Mouse (Mus musculus) heart, postnatal 10 days (tissue): ENCODE measurements around the gene Klhl29. TPM values are rescaled to one million over a fixed set of nuclear protein-coding genes. Genes with fewer than 3 reads are reported as not detected.

Experiments used
- DNase-seq, 2 experiments: peaks; one replicate each; pipeline ENCODE4 v3.0.0; 2021
- intact Hi-C: fragments of 180-260 bp; cut with DNase I; formaldehyde crosslinking; loops from one replicate; pipeline ENCODE4 v1.15.1; 2025
- total RNA-seq, 2 experiments: library from RNA; stranded (reverse); gene quantifications; 2 replicates each; pipeline ENCODE4 v1.2.3; 2021

The Klhl29 gene
- total RNA-seq, 2 experiments from 2014 or later: 0.96 to 1.1 TPM

DNA sequence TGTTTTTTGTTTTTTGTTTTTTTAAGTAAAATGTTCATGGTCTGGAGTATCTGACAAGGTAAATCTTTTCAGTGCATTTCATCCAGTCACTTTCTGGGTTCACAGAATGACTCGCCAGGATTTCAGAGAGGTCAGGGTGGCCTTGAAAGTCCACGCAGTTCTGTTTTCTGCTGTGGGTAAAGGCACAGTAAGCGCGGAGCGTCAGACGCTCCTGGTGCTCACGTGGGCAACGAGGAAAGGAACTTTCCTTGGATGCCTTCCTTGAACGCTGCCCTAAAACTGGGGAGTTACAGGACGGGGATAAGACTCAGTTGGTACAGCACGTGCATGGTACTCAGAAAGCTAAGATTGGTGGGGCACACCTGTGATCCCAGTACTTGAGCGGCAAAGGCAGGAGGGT is 139.9 kb downstream of the Klhl29 start:
- DNase-seq: no peak
- intact Hi-C loops: no loop called here

DNA sequence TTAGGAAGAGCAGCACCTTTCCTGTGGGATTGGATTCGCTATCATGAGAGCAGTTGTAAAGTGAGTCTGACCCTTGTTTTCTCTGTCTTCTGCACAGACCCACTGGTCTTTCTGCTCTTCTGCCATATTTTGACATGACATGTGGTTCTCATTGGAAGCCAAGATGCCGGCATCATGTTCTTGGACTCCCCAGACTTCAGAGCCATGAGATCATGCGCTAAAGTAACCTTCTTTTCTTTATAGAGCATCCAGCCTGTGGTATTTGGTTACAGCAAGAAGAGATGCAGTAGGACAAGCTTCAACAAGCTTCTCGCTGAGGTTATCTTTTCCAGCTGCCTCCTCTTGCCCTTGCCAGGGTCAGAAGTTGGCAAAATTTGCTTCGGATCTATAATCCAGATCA is 145.0 kb downstream of the Klhl29 start:
- DNase-seq: no peak
- intact Hi-C loops: no loop called here

DNA sequence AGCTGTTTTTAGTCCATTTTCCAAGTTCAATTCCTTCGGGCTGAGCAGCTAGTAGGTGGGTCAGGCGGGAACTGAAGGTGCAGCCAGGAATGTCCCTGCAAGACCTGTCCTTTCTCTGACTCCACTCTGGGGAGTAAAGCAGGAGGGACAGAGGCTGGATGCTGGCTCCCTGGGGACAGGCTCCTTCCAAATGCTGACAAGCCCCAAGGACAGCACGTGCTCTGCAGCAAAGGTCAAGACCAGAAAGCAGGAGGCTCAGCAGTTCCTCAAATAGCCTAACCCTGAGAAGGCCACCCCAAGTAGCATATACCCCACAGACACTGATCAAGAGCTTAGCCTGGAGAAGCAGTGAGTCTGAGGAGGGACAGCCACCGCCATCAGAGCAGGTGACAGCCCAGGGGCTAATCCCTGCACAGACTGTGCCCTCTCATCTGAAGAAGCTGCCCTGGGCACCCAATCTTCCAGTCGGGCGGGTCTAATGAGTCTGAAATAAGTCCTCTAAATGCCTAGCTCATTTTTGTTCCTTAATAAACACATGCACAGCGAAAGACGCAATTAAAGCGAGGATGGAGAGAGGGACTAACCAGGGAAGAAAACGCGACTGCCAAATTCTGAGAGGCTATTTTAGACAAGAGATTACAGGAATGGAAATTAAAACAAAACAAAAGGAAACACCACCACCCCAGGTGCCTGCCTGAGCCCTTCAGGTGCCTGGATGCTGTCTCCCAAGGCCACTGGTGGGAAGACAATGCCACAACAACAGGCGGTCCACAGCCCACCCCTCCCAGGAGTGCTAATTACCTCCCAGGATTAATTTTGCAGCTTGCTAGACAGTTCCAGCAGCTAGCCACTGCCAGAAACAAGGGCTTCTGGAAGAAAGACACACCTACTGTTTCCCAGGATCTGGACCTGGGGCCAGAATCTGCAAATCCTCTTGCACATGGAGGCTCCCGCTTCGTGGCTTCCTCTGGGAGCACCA is 148.5 kb downstream of the Klhl29 start:
- intact Hi-C loops: no loop called here
- DNase-seq: no peak

- DNase-seq: no peak
- intact Hi-C loops: no loop called here
These were observed 151.9 kb downstream of the Klhl29 start for GRCm38 (mm10) chr12:5223595-5223994.

DNA sequence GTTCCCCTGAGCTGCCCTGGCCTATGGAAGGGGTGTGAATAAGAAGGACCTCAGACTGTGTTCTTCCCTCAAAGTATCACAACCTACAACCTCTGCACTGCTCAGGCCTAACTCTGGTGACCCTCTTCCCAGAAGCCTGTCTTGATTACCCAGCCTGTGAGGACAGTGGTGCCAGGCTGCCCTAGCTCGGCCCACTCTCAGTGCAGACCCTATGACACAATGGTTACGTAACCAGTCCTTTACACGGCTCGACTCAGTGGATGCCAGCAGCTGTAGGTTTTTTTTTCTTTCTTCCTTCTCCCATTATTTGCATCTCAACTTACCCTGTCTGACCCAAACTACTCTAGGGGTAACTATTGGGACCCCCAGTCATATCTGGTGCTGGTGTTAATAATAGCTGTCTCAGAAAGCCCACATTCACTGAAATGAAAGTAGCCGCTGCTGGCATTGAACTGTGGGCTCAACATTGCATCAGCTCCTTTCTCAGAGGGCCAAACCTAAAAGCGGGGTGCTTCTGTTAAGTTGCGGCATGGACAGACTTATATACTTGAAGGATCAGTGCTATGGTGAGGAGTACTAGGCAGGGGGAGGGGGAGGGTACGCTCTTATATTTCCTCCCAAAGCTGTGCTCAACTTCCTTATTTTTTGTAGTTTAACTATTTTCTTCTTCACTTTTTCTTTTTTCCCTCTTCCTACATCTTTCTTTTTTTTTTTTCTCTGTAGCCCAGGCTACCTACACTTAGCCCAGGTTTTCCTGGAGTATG is 152.9 kb downstream of the Klhl29 start:
- intact Hi-C loops: no loop called here
- DNase-seq: no peak

DNA sequence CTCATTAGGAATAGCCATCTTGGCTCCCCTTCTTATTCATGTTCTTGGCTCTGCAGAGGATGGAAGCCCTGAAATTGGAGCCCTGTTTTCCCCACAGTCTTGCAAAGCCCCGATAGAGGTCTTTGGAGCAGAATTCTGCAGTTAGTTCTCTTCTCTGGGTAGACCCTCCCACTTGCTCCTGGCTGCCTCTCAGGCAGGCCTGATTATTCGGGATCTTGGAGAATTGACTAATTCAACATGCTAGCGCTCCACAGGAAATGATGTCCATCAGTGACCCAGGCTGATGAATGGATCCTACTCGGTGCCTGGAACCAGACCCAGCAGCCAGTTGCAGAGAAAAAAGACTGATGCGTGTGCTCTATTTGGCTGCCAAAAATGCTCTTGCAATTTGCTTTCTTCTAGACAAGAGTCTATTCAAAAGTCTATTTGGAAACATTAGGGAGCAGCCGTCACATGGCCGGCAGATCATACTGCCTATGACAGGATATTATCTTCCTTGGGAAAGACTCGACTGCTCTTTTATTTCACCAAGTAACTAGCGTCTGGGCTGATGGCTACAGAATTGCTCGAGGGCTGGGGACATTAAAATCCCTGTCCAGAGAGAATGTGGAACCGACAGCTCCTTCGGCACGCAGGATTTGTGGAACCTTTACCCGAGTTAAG is 155.4 kb downstream of the Klhl29 start:
- intact Hi-C loops: no loop called here
- peak; percentile 31 to 47 for DNase-seq

DNA sequence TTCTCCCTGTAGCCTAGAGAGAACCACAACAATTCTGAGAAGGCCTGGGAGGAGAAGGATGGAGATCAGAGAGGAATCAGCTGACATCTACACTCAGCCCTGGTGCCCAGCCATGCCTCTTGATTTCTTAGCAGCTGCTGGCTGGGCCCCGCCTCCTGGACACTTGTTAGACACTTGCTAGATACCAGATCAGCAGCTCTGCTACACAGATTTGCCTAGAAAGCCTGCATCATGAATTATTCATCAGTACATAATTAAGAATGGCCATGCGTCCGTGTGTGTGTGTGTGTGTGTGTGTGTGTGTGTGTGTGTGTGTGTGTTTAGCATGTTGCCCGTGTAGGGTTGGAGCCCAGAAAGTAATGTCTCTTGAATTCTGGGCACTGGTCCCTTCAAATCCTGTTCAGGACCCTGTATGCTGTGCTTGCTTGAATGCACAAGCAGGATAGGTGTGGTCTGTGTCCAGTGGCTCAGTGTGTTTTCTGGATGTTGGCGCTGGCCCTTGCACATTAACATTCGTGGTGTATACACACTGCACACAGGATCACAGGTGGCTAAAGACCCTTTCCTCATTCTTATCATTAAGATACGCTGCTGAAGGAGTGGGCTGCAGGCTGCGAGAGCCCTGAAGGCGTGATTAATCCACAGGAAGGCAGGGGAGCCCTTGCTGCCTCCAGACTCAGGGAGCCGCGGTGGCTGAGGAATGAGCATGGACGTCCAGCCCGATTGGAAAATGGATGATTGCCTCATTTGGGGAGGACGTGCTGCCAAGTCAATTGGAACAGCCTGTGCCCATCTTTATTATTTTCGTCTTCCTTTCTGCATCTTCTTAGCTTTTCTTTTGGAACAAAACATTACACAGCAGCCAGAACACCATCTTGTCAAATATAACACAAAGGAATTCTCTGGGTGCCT is 159.4 kb downstream of the Klhl29 start:
- intact Hi-C loops: no loop called here
- DNase-seq: no peak

DNA sequence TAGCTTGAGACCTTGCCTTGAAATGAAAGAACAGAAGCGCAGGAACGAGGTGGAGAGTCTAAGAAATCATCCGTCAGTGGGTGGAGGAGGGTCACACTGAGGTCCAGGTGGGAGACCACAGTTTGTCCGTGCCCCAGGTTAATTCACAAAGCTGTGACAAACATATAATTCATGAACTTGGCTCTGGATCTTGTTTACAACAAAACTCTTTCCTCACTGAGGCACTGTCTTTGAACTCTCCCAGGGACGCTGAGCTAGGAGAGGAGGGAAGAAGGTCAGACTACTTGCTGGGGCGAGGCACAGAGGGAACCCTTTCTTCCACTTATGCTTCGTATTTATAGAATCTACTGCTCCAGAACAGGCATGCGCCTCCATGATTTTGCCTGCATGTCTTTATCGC is 161.2 kb downstream of the Klhl29 start:
- no peak for DNase-seq
- intact Hi-C loops: no loop called here

DNA sequence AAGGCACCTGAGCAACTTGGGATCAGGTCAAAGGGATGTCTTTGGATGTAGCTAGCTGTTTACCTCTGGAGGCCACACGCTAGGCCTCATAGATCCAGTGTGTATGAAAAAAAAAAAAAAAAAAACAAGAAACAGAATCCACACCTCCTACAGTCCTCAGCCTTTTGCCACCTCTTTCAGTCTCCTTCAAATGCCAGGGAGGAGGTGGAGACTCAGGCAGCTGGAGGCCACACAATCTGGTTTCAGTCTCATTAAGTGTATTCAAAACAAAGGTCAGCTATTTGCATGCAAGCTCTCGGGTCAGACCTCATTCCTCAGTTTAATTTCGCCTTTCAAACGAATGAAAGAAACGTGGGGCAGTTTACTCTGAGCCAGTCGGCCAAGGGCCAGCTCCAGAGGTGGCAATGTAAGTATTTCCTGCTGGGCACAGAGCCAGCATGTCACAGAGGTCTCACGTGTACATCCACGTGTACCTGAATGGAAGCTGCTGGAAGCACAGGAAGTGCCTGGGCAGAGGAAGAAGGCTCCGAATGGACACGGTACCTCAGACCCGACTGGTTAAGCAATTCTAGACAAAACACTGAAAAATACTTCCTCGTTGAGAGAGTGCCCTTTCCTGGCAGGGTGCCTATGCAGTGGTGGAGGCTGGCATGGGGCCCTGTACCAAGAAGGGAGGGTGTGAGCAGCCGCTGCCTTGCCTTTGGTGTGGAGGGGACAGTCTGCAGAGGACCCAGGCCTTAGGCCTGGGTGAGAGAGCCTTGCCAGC is 162.0 kb downstream of the Klhl29 start:
- intact Hi-C loops: no loop called here
- peak; percentile 72 to 76 for DNase-seq

- DNase-seq: no peak
- intact Hi-C loops: no loop called here
These were observed 163.6 kb downstream of the Klhl29 start for GRCm38 (mm10) chr12:5211884-5212283.

- DNase-seq: no peak
- intact Hi-C loops: no loop called here
These were observed 164.7 kb downstream of the Klhl29 start for GRCm38 (mm10) chr12:5210786-5211185.

- intact Hi-C loops: no loop called here
- peak in 1 of 2 experiments; percentile 45 for DNase-seq
These were observed 167.3 kb downstream of the Klhl29 start for GRCm38 (mm10) chr12:5207941-5208905.

DNA sequence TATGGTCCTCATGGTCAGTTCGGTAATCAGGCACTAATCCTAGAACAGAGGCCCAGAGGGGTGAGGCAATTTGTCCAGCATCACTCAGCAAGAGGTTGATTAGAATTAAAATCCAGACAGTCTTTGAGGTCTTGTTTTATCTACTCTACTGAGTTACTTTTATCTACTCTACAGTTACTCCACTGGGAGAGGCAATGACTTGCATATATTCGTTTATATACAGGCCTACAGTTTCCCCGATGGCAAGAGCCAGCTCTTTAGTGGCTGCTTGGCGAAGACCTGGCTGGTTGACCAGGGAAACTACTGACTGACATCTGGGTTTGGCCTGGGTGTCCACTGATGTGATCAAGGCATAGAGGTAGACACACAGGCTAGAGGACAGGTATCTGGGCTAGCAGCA is 168.3 kb downstream of the Klhl29 start:
- intact Hi-C loops: no loop called here
- DNase-seq: no peak

DNA sequence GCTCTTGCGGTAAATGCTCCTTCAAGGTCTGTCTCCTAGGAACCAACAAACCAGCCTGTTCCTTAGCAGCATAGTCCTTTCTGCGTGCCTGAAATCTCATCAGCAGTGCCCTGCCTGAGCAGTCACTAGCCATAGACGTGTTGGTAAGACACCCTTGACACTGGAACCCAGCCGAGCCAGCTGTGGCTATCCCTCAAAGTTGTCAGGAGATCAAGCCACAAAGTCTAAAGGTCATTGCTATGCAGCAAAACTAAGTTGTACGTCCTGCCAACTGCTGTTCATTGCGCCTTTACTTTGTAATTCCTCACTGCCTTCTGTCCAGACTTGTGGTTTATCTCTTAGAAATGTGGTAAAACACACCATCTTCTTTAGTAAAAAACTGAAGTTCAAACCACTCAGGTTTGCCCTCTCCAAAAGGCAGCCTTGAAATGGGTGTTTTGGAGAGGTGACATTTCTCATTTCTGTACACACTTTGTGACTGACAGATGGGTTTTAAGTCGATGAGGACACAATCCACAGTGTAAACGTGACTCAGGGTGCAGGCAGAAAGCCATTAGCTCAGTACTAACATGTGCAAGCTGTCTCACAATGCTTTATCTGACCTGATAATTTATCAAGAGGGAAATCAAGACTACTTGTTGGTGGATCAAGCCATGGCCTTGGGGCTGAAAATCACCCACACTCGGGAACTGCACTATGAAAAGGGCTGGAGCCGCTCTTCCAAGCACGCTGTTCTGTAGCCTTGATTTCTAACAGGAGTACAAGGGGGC is 171.2 kb downstream of the Klhl29 start:
- DNase-seq: no peak
- intact Hi-C loops: no loop called here

DNA sequence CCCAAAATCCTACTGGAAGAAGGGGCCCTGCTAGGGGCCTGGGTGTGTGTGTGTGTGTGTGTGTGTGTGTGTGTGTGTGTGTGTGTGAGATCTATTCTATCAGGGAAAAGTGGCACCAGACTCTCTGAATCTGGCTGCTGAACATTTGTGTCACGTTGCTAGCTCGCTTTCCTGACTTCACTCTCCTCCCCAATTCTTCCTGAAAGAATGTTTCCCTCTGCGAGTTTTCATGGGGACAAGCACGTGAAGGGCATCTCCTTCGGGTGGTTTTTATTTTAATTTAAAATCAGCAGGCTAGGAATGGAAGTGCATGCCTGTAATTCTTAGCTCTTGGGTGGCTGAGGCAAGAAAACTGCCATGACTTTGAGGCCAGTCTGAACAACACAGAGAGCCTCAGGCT is 172.1 kb downstream of the Klhl29 start:
- no peak for DNase-seq
- intact Hi-C loops: no loop called here

GRCm38 (mm10) chr12:5198254-5198653 is 177.2 kb downstream of the Klhl29 start:
- intact Hi-C loops: no loop called here
- no peak for DNase-seq

GRCm38 (mm10) chr12:5194176-5194575 is 181.3 kb downstream of the Klhl29 start:
- intact Hi-C loops: no loop called here
- DNase-seq: no peak

DNA sequence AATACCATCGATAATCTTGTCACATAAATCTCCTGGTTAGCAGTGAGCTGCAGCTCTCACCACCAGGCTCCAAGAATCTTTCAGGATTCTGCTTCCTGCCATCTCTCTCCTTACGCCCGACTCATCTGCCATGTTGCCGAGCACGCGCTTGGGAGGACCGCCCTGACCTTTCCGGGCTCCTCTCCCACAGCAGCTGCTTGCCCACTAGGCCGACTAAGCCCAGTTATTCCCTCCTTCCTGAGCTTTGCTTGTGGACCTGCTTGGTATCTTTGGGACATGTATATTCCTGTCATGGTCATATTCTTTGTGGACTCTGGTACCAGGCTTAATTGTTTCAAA is 183.1 kb downstream of the Klhl29 start:
- intact Hi-C loops: no loop called here
- no peak for DNase-seq
